Mouse (Mus musculus) lung, postnatal 0 days (tissue): ENCODE measurements at regions not wholly inside any gene's neighbourhood (a gene's known extent, or its start where the extent isn't known, plus 50 kb on each side); places are given as distances from the start of the nearest gene placed in this dataset.

Experiments
- ATAC-seq: fragments of 200-750 bp; cut with Nextera tagmentation; 2 replicates; pipeline ENCODE4 v1.8.0; 2017; ENCODE audit warnings: moderate library complexity
- DNase-seq: peaks from one replicate; pipeline ENCODE4 v3.0.0-alpha.2; 2016; ENCODE audit warnings: low spot score
- H3K27ac ChIP-seq: fragments of 300-500 bp; sonication (generic); 2 replicates; pipeline ENCODE4 v1.5.1; 2014; ENCODE audit warnings: antibody characterized with exemption, mild to moderate bottlenecking, low read length, mixed read lengths
- H3K27me3 ChIP-seq: fragments of 300-500 bp; sonication (generic); replicated peaks from 2 replicates; pipeline ENCODE4 v1.6.1; 2014; ENCODE audit warnings: low read length, mixed read lengths; ENCODE audit not compliant: insufficient read depth
- H3K36me3 ChIP-seq: fragments of 300-500 bp; sonication (generic); 2 replicates; pipeline ENCODE4 v1.6.1; 2014; ENCODE audit warnings: low read length, mixed read lengths; ENCODE audit not compliant: insufficient read depth
- H3K4me1 ChIP-seq: fragments of 300-500 bp; sonication (generic); 2 replicates; pipeline ENCODE4 v1.6.1; 2014; ENCODE audit warnings: antibody characterized with exemption, low read depth, low read length, mixed read lengths; ENCODE audit not compliant: insufficient read depth
- H3K4me2 ChIP-seq: fragments of 300-500 bp; sonication (generic); replicated peaks from 2 replicates; pipeline ENCODE4 v1.6.1; 2014; ENCODE audit warnings: low read depth, mild to moderate bottlenecking, low read length, moderate library complexity, mixed read lengths
- H3K4me3 ChIP-seq: fragments of 300-500 bp; sonication (generic); 2 replicates; pipeline ENCODE4 v1.5.1; 2014; ENCODE audit warnings: low read depth, low read length
- H3K9ac ChIP-seq: fragments of 300-500 bp; sonication (generic); replicated peaks from 2 replicates; pipeline ENCODE4 v1.6.1; 2014; ENCODE audit warnings: low read depth, mild to moderate bottlenecking
- H3K9me3 ChIP-seq: fragments of 300-500 bp; sonication (generic); 2 replicates; pipeline ENCODE4 v1.6.1; 2016; ENCODE audit warnings: low read length, mixed read lengths
- CTCF ChIP-seq: IDR thresholded peaks from 2 replicates; pipeline ENCODE4 v1.5.1; 2016; ENCODE audit warnings: antibody characterized with exemption, mild to moderate bottlenecking
- EP300 ChIP-seq: IDR thresholded peaks from 2 replicates; pipeline ENCODE4 v1.6.1; 2016; ENCODE audit warnings: antibody characterized with exemption, mild to moderate bottlenecking, control low read depth
- whole genome bisulfite sequencing: fragments of 180-500 bp; shearing (Covaris S2); extraction: QIAGEN DNeasy Blood & Tissue Kit; methylation state at CpG from one replicate; pipeline ENCODE4 v1.1.7; 2014; 5-methylcytosine and 5-hydroxymethylcytosine counted together

DNA sequence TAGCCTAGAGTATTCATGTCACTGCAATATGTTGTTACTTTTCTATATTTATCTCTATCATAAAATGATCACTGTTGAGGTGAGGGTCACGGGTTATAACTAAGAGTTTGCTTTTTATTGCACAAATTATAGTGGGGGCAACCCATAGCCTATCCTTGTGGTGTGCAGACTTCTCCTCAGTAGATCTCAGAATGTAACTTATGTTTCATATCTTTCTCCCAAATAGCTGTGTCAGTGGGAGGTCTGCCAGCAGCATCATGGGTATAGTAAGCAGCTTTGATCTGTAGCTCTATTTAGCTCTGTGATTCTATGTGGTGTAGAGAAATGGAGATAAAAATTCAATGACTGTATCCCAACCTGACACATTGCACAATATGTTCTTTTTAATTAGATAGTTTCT, 641.9 kb downstream of the Dok5 start:
- WGBS = 37% methylated on average over 1 of the region's 1 CpGs
- no peak for DNase-seq

DNA sequence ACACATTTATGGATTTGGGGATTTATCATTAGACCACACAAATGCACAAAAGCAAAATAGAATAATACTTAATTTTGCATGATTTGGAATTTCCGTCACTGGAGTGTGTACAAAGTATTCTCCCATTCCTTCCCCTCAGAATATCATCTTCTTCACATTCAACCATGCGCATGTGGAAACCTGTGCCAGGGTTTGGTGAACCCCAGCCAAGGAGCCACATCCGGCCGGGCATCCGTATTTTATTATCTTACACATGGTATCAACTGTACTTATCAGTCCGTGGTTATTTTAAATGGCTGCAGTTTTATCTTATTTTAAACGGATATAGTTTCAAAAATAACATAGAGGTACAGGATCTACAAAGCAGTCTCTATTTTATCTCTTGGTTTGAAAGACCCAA, 641.4 kb downstream of the Dok5 start:
- Histone ChIP-seq H3K4me2 (no peak overlapping the region), H3K27ac (no peak overlapping the region), H3K9ac (no peak overlapping the region), H3K36me3 (no peaks in the 10 kb centered on the region), H3K4me3 (no peak overlapping the region), H3K27me3 (no peaks in the 10 kb centered on the region), H3K9me3 (no peaks in the 10 kb centered on the region), H3K4me1 (no peaks in the 10 kb centered on the region)
- no peak for DNase-seq
- 45% methylated on average over 7 of the region's 7 CpGs for WGBS
- TF ChIP-seq EP300 = no peak
- TF ChIP-seq CTCF = no peak
- no peak for ATAC-seq

More for the DNA sequence above, 641.9 kb downstream of the Dok5 start:
- no peaks in the 10 kb centered on the region for H3K9me3 ChIP-seq
- no peak overlapping the region for H3K9ac ChIP-seq
- H3K4me1 ChIP-seq = no peaks in the 10 kb centered on the region
- H3K4me3 ChIP-seq = no peak overlapping the region
- no peaks in the 10 kb centered on the region for H3K36me3 ChIP-seq
- no peaks in the 10 kb centered on the region for H3K27me3 ChIP-seq
- H3K4me2 ChIP-seq = no peak overlapping the region
- no peak for TF ChIP-seq CTCF
- TF ChIP-seq EP300 = no peak
- ATAC-seq = no peak
- no peak overlapping the region for H3K27ac ChIP-seq

DNA sequence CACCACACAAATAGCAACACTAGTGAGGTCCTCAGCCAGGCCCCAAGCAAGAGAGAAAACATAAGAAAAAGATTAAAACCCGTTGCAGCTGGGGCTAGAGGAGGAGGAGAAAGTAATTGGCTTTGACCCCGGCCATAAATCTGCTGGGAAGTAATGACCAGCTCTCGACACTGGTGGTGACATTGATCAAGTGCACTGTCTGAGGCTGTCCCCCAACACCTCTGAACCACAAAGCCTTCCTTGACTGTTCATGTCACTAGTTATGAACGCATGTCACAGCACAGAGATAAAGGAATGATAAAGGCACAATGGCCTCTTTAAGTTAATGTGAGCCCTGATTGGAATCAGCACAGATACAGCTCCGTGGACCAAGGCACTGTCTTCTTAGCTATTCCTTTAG, 640.1 kb downstream of the Dok5 start:
- ATAC-seq (no peak), DNase-seq (no peak)
- no peak overlapping the region for H3K9ac ChIP-seq
- H3K4me3 ChIP-seq = no peak overlapping the region
- no peak overlapping the region for H3K4me2 ChIP-seq
- H3K36me3 ChIP-seq = no peaks in the 10 kb centered on the region
- no peak overlapping the region for H3K27ac ChIP-seq
- no peaks in the 10 kb centered on the region for H3K9me3 ChIP-seq
- TF ChIP-seq CTCF (no peak), EP300 (no peak)
- no peaks in the 10 kb centered on the region for H3K27me3 ChIP-seq
- H3K4me1 ChIP-seq = no peaks in the 10 kb centered on the region
- WGBS = 8% methylated on average over 5 of the region's 5 CpGs

DNA sequence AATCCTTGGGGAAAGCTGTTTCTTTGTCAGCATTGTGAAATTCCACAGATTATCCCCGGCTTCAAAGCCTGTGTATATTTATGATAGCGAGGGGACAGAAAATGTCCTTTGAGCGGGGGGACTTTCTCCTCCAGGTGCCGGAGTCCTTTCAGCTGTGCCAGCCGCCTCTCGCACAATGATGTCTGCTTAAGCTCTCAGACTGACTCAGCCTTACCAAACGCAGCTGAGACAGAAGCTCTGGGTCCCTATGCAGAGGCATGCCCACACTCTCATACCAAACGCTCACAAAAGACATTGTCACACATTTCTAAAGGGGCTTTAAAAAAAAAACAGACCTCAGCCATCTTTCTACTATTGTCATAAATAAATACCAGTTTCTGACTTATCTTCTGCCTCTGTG, 633.9 kb downstream of the Dok5 start:
- Histone ChIP-seq H3K4me2 (no peak overlapping the region), H3K9me3 (no peaks in the 10 kb centered on the region), H3K36me3 (no peaks in the 10 kb centered on the region), H3K27me3 (no peaks in the 10 kb centered on the region), H3K9ac (no peak overlapping the region), H3K4me1 (no peaks in the 10 kb centered on the region), H3K27ac (no peak overlapping the region), H3K4me3 (no peak overlapping the region)
- TF ChIP-seq CTCF (no peak), EP300 (no peak)
- ATAC-seq = no peak
- DNase-seq = no peak
- 43% methylated on average over 8 of the region's 8 CpGs for WGBS

DNA sequence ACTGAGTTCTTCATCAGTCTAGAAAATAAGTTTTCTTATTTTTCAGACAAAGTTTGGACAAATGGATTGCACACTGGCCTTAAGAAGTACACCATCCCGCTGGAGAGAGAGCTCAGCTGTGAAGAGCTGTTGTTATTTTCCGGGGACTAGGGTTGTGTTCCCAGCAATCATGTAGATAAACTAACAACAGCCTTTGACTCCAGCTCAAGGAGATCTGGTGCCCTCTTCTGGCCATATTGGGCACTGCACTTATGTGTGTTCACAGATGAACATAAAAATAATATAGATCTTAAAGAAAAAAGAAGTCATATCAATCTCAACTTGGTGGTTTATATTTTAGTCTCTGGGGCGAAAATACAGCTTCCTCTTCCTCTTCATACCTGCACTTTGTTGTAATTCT, 633.0 kb downstream of the Dok5 start:
- TF ChIP-seq CTCF (peak; percentile 48), EP300 (no peak)
- H3K4me2 ChIP-seq = no peak overlapping the region
- H3K36me3 ChIP-seq = no peaks in the 10 kb centered on the region
- no peak overlapping the region for H3K27ac ChIP-seq
- 85% methylated on average over 3 of the region's 3 CpGs for WGBS
- no peaks in the 10 kb centered on the region for H3K4me1 ChIP-seq
- ATAC-seq (no peak), DNase-seq (no peak)
- no peak overlapping the region for H3K9ac ChIP-seq
- H3K4me3 ChIP-seq = no peak overlapping the region
- H3K9me3 ChIP-seq = no peaks in the 10 kb centered on the region
- H3K27me3 ChIP-seq = no peaks in the 10 kb centered on the region

DNA sequence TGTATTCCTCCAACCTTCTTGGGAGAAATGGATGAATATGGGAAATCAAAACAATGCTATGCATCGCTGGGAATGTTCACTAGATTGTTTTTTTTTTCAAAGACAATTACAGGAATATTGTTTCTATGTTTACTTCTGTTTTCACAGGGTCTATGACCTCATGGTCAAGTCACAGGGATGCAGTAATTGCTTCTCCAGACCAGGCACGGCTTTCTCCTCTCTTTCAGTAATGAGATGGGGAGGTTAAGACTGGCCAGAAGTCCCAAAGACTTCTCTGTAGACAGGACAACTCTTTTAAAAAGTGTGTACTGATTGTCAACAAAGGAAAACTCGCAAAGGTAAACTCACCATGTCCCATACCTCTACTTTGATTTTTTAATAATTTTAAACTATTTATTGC, 631.8 kb downstream of the Dok5 start:
- no peaks in the 10 kb centered on the region for H3K4me1 ChIP-seq
- no peaks in the 10 kb centered on the region for H3K36me3 ChIP-seq
- TF ChIP-seq CTCF = no peak
- TF ChIP-seq EP300 = no peak
- no peaks in the 10 kb centered on the region for H3K9me3 ChIP-seq
- no peak overlapping the region for H3K9ac ChIP-seq
- H3K4me3 ChIP-seq = no peak overlapping the region
- WGBS = 72% methylated on average over 3 of the region's 3 CpGs
- no peaks in the 10 kb centered on the region for H3K27me3 ChIP-seq
- ATAC-seq = no peak
- DNase-seq = no peak
- no peak overlapping the region for H3K27ac ChIP-seq
- H3K4me2 ChIP-seq = no peak overlapping the region

DNA sequence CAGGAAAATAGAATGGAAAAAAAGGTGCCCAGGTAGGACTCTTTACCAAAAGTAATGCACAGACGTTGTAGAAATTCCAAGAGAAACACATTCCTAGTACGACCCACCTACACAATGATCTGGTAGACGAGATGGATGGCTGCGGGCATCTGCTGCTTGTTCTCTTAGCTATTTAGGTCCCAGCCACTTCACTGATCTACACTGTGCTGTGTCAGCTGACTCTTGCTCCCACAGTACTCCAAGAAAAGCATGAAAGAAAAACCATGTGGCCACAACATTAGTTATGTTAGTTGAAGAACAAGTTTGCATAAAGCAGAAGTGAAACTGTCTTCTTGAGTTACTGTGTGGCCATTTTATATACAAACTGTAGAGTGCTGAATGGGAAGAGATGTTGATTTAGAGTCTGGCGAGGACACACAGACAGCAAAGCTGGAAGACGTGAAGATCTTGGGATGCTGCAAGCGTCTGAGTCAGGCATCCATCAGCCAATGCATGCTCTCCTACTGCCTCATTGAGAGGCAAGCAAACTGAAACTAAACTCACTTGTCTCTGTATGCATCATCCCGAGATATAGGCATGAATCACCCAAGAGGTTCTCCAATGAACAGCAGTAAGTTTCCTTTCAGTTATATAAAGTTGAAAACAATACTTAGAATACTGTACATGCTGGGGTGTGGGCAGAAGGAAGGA, 626.6 kb downstream of the Dok5 start:
- ATAC-seq (no peak), DNase-seq (no peak)
- Histone ChIP-seq H3K36me3 (no peaks in the 10 kb centered on the region), H3K27ac (no peak overlapping the region), H3K4me3 (no peak overlapping the region), H3K9me3 (no peaks in the 10 kb centered on the region), H3K27me3 (no peaks in the 10 kb centered on the region), H3K4me1 (no peaks in the 10 kb centered on the region), H3K4me2 (no peak overlapping the region), H3K9ac (no peak overlapping the region)
- 74% methylated on average over 8 of the region's 8 CpGs for WGBS
- TF ChIP-seq EP300 (no peak), CTCF (no peak)
